9 mouse cellular contexts compared by ENCODE assay signal in the genomic region with DNA sequence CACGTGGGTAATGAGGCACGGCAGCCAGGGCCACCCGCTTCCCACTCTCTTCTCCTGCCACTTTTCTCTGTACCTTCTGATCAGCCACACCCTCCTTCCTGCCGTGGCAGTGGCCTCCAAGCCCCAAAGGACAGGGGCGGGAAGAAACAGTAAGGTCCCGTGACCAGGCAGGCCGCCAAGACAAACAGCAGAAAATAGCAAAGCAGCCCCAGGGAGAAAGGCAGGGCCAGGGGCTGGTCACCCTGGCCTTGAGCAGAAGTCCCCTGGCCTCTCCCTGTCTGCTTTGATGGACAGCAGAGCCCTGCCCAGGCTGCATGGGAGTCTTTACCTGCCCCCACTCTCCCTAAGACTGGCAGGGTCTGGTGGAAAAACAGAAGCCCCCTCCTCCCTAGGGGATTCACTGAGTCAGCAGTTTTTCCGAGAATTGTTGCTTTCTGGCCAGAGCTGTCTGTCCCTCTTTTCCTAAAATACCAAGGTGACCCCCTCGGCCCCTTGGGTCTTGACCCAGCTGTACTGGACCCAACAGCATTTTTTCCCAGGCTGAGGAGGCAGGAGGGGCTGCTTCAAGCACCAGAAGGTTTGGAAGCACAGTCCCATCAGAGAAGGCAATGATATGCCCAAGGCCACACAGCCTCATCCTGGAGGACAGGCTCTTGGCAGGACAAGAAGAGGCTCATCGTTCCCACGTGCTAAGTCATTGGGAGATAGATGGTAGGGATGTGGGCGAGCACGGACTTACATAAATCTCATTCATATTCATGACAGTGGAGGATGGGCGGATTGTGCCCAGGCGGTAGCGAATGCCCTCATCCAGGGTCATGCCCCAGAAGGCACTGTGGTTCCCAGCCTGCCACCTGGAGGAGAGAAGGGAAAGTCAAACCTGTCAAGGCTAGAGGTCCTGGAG. TPM values are rescaled to one million over a fixed set of nuclear protein-coding genes. Genes with fewer than 3 reads are reported as not detected.
A peak's percentile ranks its signal among the peaks of the same experiment; 100 is the strongest.
DNase-seq lines count a peak whose midpoint lies in the region; ATAC-seq and TF ChIP-seq lines count a peak whose summit lies in the region.
"Had no signal": no experiment of that assay in that cellular context is flagged by ENCODE, and none has a peak within 500 bp of the region (broad histone marks: within the 10 kb centered on the region; RNA-seq: fewer than 3 reads in every experiment).

No protein-coding gene starts in this region.

- no peaks in the 10 kb centered on the region for H3K27me3 ChIP-seq in heart, embryonic 15.5 days
- peaks cover 27% of the 10 kb centered on the region for H3K27me3 ChIP-seq in kidney, embryonic 15.5 days
- no peaks in the 10 kb centered on the region for H3K27me3 ChIP-seq in lung, postnatal 0 days (replicated peaks; ENCODE audit: insufficient read depth, low read length)
- no peaks in the 10 kb centered on the region for H3K27me3 ChIP-seq in stomach, embryonic 14.5 days (ENCODE audit: control insufficient read depth, insufficient read depth, low read length)

- peak overlapping the region; percentile 85 for H3K27ac ChIP-seq in heart, embryonic 15.5 days
- H3K27ac ChIP-seq in kidney, embryonic 15.5 days: peak overlapping the region; percentile 78
- peak overlapping the region; percentile 78 for H3K27ac ChIP-seq in lung, postnatal 0 days (ENCODE audit: low read length)
- peak overlapping the region; percentile 68; the same call in 1 of the 2 replicates for H3K27ac ChIP-seq in stomach, embryonic 14.5 days (ENCODE audit: low read length)

- WGBS in heart, embryonic 15.5 days: 32% methylated on average over 16 of the region's 16 CpGs
- 22% methylated on average over 16 of the region's 16 CpGs for WGBS in kidney, embryonic 15.5 days
- 30% methylated on average over 15 of the region's 16 CpGs for WGBS in lung, postnatal 0 days
- WGBS in stomach, embryonic 14.5 days: 44% methylated on average over 16 of the region's 16 CpGs

- TF ChIP-seq POLR2A in brain, embryonic 14.5 days (IDR thresholded peaks at IDR 0.05; ENCODE audit: borderline replicate concordance, extremely low read depth, insufficient read depth, insufficient read length, poor library complexity, severe bottlenecking): no peak

- ATAC-seq in heart, embryonic 15.5 days (replicated peaks; ENCODE audit: insufficient number of reproducible peaks, insufficient read depth, low FRiP score, low read depth): peak; percentile 79
- ATAC-seq in kidney, embryonic 15.5 days (replicated peaks; ENCODE audit: low FRiP score): peak; percentile 56
- peak; percentile 75 for ATAC-seq in lung, postnatal 0 days
- peak; percentile 78 for ATAC-seq in stomach, embryonic 14.5 days (ENCODE audit: insufficient number of reproducible peaks, insufficient read depth, low FRiP score, low read depth)

- intact Hi-C loops in left cerebral cortex, postnatal 4 days (cut with DNase I): no loop called here

- no peak overlapping the region for H3K9ac ChIP-seq in heart, embryonic 15.5 days
- H3K9ac ChIP-seq in kidney, embryonic 15.5 days: no peak overlapping the region
- H3K9ac ChIP-seq in lung, postnatal 0 days (replicated peaks; ENCODE audit: low read depth): no peak overlapping the region
- H3K9ac ChIP-seq in stomach, embryonic 14.5 days (replicated peaks; ENCODE audit: low read depth, low read length): no peak overlapping the region

- H3K4me3 ChIP-seq in heart, embryonic 15.5 days: peak overlapping the region; percentile 25
- 0 out of 2 replicates have a peak overlapping the region, but pooled peaks have one; percentile 10 for H3K4me3 ChIP-seq in kidney, embryonic 15.5 days (replicated peaks)
- no peak overlapping the region for H3K4me3 ChIP-seq in lung, postnatal 0 days (ENCODE audit: low read depth, low read length)
- H3K4me3 ChIP-seq in stomach, embryonic 14.5 days (ENCODE audit: low read depth, low read length): no peak overlapping the region

- TF ChIP-seq EP300 in lung, postnatal 0 days (IDR thresholded peaks at IDR 0.05): peak; percentile 24

- H3K4me2 ChIP-seq in heart, embryonic 15.5 days: peak overlapping the region; percentile 61
- H3K4me2 ChIP-seq in kidney, embryonic 15.5 days: peak overlapping the region; percentile 49
- H3K4me2 ChIP-seq in lung, postnatal 0 days (replicated peaks; ENCODE audit: low read depth, low read length): peak overlapping the region; percentile 38
- H3K4me2 ChIP-seq in stomach, embryonic 14.5 days (replicated peaks; ENCODE audit: low read depth, low read length): peak overlapping the region; percentile 20; the same call in 1 of the 2 replicates

- peak; percentile 59 for DNase-seq in left cerebral cortex, postnatal 4 days
- DNase-seq in left cerebral cortex, adult 11 months (ENCODE audit: low spot score): no peak
- DNase-seq in brain, embryonic 14.5 days (ENCODE audit: low read depth): peak; percentile 54
- peak; percentile 95 for DNase-seq in lung, postnatal 0 days (ENCODE audit: low spot score)
- no peak for DNase-seq in cerebellum, adult 9-11 months

- peaks cover 86% of the 10 kb centered on the region for H3K4me1 ChIP-seq in heart, embryonic 15.5 days (replicated peaks)
- peaks cover 75% of the 10 kb centered on the region for H3K4me1 ChIP-seq in kidney, embryonic 15.5 days
- H3K4me1 ChIP-seq in lung, postnatal 0 days (ENCODE audit: insufficient read depth, low read depth, low read length): peaks cover 39% of the 10 kb centered on the region
- peaks cover 38% of the 10 kb centered on the region for H3K4me1 ChIP-seq in stomach, embryonic 14.5 days (ENCODE audit: control insufficient read depth, insufficient read depth, low read length)

- no peak for TF ChIP-seq CTCF in brain, embryonic 14.5 days (IDR thresholded peaks at IDR 0.05; ENCODE audit: borderline replicate concordance, extremely low read depth, insufficient read depth, insufficient read length)
- TF ChIP-seq CTCF in lung, postnatal 0 days (IDR thresholded peaks at IDR 0.05): peak; percentile 44

- no peaks in the 10 kb centered on the region for H3K9me3 ChIP-seq in heart, embryonic 15.5 days (replicated peaks)
- no peaks in the 10 kb centered on the region for H3K9me3 ChIP-seq in kidney, embryonic 15.5 days (replicated peaks)
- no peaks in the 10 kb centered on the region for H3K9me3 ChIP-seq in lung, postnatal 0 days (ENCODE audit: low read length)
- no peaks in the 10 kb centered on the region for H3K9me3 ChIP-seq in stomach, embryonic 14.5 days (ENCODE audit: control insufficient read depth, low read depth, low read length)

- no peaks in the 10 kb centered on the region for H3K36me3 ChIP-seq in heart, embryonic 15.5 days
- no peaks in the 10 kb centered on the region for H3K36me3 ChIP-seq in kidney, embryonic 15.5 days
- peaks cover 15% of the 10 kb centered on the region; the same call in 1 of the 2 replicates for H3K36me3 ChIP-seq in lung, postnatal 0 days (ENCODE audit: insufficient read depth, low read length)
- H3K36me3 ChIP-seq in stomach, embryonic 14.5 days (ENCODE audit: control insufficient read depth, insufficient read depth, low read length): no peaks in the 10 kb centered on the region

RNA-seq across cellular contexts. Expression of gene Tinagl1, which starts 6.4 kb away (rescaled TPM):
- 1 to 10 TPM; 1.6 to 2.5 TPM for total RNA-seq in left cerebral cortex, postnatal 4 days (2021)
- polyA plus RNA-seq in brain, embryonic 14.5 days (2012; rRNA removed): 5.4 and 8.1 TPM in 2 replicates
- 52.0 and 57.2 TPM in 2 replicates for polyA plus RNA-seq in heart, embryonic 15.5 days (2015; fragmentation: Nextera tagmentation; extraction: Ambion mirVana)
- polyA plus RNA-seq in kidney, embryonic 15.5 days (2015; fragmentation: Nextera tagmentation; extraction: Ambion mirVana): 51.0 and 62.7 TPM in 2 replicates
- 213 and 288 TPM in 2 replicates for polyA plus RNA-seq in lung, postnatal 0 days (2015; fragmentation: Nextera tagmentation; extraction: Ambion mirVana)
- 22.1 and 29.2 TPM in 2 replicates for polyA plus RNA-seq in stomach, embryonic 14.5 days (2014; fragmentation: Nextera tagmentation; extraction: Ambion mirVana)

RNA-seq across cellular contexts. Expression of gene Hcrtr1, which starts 29.4 kb away (rescaled TPM):
- 1 to 10 TPM; 1.9 to 3.6 TPM for total RNA-seq in left cerebral cortex, postnatal 4 days (2021)
- 1.4 and 2.0 TPM in 2 replicates for polyA plus RNA-seq in brain, embryonic 14.5 days (2012; rRNA removed)
- 0.13 TPM in 1 of 2 replicates, not detected in the other for polyA plus RNA-seq in heart, embryonic 15.5 days (2015; fragmentation: Nextera tagmentation; extraction: Ambion mirVana)
- 0.17 and 0.62 TPM in 2 replicates for polyA plus RNA-seq in kidney, embryonic 15.5 days (2015; fragmentation: Nextera tagmentation; extraction: Ambion mirVana)
- 0.08 and 0.18 TPM in 2 replicates for polyA plus RNA-seq in lung, postnatal 0 days (2015; fragmentation: Nextera tagmentation; extraction: Ambion mirVana)
- polyA plus RNA-seq in stomach, embryonic 14.5 days (2014; fragmentation: Nextera tagmentation; extraction: Ambion mirVana): 0.26 and 0.41 TPM in 2 replicates
- total RNA-seq: gastrocnemius, postnatal 4 days had no signal

RNA-seq across cellular contexts. Expression of gene Gm853, which starts 53.7 kb away (rescaled TPM):
- not detected for total RNA-seq in left cerebral cortex, postnatal 4 days (2021)
- polyA plus RNA-seq in brain, embryonic 14.5 days (2012; rRNA removed): 0.32 and 0.62 TPM in 2 replicates
- not detected in 2 replicates for polyA plus RNA-seq in heart, embryonic 15.5 days (2015; fragmentation: Nextera tagmentation; extraction: Ambion mirVana)
- polyA plus RNA-seq in kidney, embryonic 15.5 days (2015; fragmentation: Nextera tagmentation; extraction: Ambion mirVana): 0.26 and 0.39 TPM in 2 replicates
- not detected in 2 replicates for polyA plus RNA-seq in lung, postnatal 0 days (2015; fragmentation: Nextera tagmentation; extraction: Ambion mirVana)
- polyA plus RNA-seq in stomach, embryonic 14.5 days (2014; fragmentation: Nextera tagmentation; extraction: Ambion mirVana): not detected in 2 replicates
- total RNA-seq: gastrocnemius, postnatal 4 days had no signal

Comparison
In these comparisons a context has a peak if more than half of its experiments do, and no peak if none do; other contexts are left out.
1. DNase-seq: peak in left cerebral cortex, postnatal 4 days (single experiment), brain, embryonic 14.5 days (single experiment) and lung, postnatal 0 days (single experiment); none in left cerebral cortex, adult 11 months (single experiment) and cerebellum, adult 9-11 months (single experiment).
2. H3K4me3 ChIP-seq: peak in heart, embryonic 15.5 days (single experiment) and kidney, embryonic 15.5 days (single experiment); none in lung, postnatal 0 days (single experiment) and stomach, embryonic 14.5 days (single experiment).
3. Peak in every context shown above with its lines, with median percentiles within 50 percentile points of each other: ATAC-seq, H3K27ac ChIP-seq and H3K4me2 ChIP-seq.